Mouse (Mus musculus) spleen, adult 18-20 months (tissue): Measurements from ENCODE around the gene Grid1.

ENCODE experiments used
- DNase-seq, 2 experiments: peaks; one replicate each; pipeline ENCODE4 v3.0.0; 2022; ENCODE audit warnings: mixed read lengths in 2 of 2

Gene Grid1

GRCm38 (mm10) chr14:35231384-35231783 is 411.5 kb downstream of the Grid1 start:
- no peak for DNase-seq

GRCm38 (mm10) chr14:35242882-35243281 is 423.0 kb downstream of the Grid1 start:
- DNase-seq = no peak

- no peak for DNase-seq
Measured at GRCm38 (mm10) chr14:35244776-35245548, 425.1 kb downstream of the Grid1 start.

DNA sequence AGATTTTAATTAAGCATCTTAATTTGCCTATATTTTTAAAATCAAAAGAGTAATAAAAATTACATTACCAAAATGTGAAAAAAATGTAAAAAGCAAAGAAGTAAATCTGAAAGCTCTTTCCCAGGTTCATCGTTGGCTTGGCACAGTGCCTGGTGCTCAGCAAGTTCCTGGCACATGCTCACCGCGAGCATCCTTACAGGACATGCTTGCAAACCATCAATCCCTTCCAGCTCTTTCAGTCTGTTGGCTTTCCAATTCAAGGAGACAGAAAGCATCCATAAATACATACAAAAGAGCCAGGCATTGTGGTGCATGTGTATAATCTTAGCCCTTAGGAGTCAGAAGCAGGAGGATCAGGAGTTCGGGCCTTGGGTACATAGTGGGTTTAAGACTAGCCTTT is 430.5 kb downstream of the Grid1 start:
- DNase-seq = no peak

DNA sequence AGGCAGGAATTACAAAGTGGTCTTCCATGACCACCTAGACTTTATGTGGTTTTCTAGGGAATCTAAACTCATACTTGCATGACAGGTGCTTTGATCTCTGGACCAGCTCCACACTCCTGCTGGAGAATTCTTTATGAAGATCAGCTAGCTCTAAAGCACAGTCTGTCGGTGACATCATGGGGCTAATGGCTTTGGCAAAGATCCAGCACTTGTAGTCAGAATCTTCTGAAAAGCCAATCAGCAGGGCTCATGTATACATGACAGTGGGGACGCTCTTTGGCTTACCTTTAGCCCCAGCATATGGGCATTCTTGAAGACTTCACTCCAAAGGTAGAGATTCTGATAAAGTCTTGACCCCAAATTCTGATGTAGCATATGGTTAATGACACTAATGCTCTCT is 434.6 kb downstream of the Grid1 start:
- DNase-seq = no peak

DNA sequence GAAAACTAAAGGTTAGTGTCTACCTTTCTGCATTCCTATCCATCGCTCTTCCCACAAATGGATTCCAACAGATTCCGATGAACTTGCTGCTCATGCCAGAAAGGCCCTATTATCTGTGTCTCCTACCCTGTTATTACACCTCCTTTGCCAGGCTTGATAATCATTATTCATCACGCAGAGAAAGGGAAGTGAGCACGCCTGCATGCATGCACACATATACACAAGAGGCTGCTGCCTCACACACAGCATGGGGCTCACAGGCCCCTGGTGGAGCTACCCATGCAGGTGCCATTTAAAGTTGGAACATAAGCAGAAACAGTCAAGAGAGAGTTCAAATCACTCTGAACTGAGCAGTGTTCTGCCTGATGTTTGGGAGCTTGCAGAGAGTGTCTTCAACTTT is 450.4 kb downstream of the Grid1 start:
- DNase-seq = no peak

GRCm38 (mm10) chr14:35309201-35309600 is 489.3 kb downstream of the Grid1 start:
- DNase-seq = no peak

DNA sequence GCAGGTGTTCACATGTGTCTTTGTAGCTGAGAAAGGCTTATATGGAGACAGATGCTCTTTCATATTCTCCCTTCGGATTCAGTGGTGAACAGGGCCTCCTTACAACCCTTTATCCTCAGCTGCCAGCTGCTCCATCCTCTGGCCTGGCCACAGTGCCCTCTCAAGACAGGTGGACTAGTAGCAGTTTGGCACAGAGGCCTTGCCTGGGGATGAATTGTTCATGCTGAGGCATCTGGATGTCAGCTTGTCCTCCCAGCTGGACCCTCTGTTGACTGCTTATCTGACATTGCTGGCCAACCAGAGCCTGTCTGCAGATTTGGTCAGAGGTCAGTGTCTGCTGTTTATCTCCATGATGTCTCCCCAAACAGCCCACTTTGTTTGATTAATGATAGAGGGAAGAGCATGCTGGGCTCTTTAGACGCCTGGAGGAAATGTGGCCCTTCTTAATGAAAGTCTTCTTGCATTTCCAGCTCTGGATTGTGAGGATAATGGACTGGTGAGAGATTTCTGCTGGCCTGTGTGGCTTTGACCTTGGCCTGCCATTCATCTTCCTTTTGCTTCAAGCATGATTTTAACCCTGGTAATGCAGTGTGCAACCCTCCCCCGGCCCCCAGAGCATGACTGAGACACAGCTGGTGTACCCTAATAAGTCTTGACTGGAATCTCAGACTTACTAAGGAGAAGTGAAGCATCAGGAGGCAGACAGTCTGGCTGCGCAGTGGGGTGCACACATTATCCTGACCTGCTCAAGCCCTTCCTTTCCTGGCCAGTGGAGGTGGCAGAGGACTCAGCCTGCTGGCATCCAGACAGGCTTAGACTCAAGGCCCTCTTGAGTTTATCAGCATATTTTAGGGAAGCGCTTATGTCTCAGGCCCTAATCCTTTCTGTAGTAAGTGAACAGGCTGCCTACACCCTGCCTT is 493.7 kb downstream of the Grid1 start:
- no peak for DNase-seq

GRCm38 (mm10) chr14:35326306-35326705 is 506.4 kb downstream of the Grid1 start:
- DNase-seq = no peak

DNA sequence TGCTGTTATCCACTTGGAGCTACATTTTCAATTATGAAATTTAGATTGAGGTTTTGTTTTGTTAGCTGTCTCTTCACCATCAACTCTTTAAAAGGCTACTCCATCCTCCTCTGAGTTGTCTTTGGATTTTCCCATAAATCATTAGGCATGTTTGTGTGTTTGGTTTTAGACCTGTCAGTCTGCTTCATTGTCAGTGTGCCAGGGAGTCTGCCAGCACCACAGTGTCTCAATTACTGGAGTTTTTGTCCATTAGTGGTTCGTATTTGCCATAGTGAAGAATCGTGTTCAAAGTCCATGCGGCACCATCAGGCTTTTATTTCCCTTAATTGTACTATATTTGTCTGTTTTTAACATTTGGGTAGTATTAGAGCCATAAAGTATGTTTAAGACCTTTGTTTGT is 516.7 kb downstream of the Grid1 start:
- DNase-seq = no peak

DNA sequence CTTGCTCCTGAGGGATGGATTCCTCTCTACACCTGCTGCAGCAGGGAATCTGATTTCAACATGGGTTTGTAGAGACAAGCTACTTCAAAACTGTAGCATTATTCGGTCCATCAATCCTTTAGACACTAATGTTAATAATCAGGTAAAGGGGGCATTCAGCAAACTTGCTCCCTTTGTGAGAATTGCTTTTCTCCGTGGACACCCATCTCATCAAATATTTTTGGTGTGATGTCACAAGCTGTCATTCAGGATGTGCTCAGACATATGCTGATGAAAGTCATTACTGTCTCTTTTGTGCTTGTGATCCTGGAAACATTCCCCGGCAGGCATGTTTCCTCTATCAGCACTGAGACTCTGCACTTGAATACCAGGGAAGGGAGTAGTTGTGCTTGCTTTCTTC is 536.1 kb downstream of the Grid1 start:
- no peak for DNase-seq

DNA sequence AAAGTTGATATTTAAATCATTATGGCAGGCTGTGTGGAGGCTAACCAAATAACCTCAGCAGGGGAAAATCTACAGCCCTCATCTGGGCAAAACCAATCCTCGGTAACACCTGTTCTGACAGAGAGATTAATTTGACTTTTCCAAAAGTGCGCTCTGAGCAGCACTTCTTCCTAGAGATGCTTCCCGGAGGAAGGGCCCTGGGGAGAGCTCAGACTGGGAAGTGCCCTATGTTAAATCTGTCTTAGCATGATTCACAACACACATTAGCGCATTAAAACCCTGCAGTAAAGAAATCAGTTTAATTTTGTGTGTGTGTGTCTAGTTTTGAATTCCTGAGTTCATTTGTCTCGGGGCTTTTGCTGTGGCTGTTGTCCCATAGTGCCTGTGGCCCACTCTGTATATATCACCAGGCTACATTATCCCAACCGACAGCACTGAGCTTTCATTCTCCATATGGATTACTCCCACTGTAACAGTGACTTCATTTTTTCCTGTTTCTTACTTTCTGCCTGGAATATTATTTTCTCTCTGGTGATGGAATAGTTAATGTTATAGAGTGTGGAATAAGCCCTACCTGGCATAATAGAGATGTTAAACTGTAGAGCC is 536.7 kb downstream of the Grid1 start:
- DNase-seq = no peak

DNA sequence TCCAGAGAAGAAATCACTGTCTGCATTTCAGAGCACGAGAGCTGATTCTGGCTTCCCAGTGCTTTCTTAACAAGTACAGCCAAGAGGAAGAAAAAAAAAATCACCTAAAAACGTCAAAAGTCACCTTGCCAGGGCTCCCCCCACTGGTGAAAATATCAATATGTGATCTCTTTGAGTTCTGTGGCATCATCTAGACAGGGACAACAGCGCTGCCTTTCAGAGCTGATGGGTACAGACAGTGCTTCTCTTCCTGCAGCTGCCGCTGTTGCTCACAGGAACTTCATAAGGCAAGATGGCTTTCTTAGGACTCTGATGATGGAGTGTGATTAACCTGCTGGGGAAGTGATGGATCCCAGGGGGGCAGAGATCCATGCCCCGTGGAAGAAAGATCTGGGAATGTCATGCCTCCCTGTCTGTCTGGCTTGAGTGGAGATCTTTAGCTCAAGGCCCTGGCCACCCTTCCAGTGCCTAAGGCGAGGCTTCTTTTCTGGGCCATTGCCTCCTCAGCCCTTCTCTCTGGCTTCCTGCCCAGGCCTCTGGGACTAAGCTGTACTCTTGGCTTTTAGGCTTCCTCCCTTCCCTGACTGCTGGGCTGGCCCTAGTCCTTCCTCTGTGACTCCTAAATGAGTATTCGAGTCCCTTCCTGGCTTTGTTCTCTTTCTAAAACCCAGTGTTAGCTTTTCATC is 538.4 kb downstream of the Grid1 start:
- no peak for DNase-seq

GRCm38 (mm10) chr14:35365177-35365944 is 545.5 kb downstream of the Grid1 start:
- DNase-seq = no peak

GRCm38 (mm10) chr14:35374374-35374773 is 554.5 kb downstream of the Grid1 start:
- no peak for DNase-seq

DNA sequence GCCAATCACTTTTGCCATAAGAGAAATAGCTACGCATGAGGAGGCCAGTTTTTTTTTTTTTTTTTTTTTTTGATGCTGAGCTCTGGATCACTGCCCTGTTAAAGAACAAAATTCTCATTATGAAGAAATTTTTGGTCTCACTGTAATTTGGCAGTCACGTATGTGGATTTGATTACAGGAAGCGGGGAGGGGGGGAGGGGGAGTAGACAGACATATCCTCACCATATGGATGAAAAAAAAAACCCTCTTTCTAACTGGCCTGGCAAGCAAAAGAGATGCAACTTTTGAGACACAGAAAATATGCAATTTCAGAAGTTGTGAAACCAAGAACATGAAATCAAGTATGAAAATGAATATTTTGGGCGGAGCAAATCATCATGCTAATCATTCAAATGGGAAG is 573.7 kb downstream of the Grid1 start:
- no peak for DNase-seq

- no peak for DNase-seq
Measured at GRCm38 (mm10) chr14:35404249-35404908, 584.5 kb downstream of the Grid1 start.

DNA sequence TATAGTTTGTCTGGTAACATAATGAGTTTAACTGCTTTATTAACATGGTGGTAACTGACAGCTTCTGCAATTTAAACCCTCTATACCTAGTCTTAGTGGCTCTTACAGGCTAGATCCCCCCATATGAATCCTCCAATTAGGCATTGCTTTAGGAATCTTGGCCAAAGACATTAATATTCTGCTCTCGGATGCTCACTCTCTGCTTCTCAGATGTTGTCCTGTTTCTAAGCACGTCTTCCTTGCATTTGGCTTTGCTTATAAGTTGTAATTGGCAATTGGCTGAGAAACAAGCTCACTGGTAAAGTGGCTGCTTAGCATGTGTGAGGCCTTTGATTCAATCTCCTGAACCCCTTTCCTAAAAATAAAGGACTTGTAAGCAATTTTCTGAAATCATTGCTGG is 610.4 kb downstream of the Grid1 start:
- DNase-seq = no peak

- no peak for DNase-seq
Measured at GRCm38 (mm10) chr14:35453702-35454101, 633.8 kb downstream of the Grid1 start.

DNA sequence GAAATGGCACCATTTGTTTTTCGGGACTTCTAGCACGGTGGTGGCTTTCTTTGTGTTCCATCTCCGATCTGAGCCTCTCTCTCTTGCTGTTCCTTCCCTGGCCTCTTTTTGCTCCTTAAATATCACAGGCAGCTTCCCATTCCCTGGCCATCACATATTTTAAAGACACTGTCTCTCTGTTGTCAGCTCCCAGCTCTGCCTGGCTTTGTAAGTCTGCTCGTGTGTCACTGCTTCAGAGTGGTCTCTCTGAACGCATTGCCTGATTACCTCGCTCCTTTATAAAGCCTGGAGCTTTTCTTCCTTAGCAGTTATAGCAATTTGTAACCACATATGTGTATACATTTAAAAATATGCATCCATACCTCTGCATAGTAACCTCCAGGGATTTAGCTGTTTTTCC is 648.3 kb downstream of the Grid1 start:
- no peak for DNase-seq

DNA sequence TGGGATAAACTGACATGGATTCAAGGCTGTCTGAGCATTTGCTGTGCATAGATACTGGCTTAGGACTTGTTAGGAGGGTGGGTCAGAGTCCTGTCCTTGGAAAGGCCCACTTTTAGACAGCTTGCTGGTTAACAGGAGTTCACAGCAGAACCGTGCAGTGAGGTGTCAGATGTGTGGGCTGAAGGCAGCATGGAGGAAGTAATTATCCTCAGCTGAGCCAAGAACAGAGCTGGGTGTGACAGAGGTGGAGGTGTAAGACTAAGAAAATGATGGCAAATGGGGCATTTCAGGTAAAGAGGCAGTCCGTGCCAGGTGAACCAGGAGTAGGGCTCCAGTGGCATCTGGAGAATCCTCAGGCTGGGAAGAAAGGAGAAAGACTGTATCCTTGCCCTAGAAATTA is 666.1 kb downstream of the Grid1 start:
- no peak for DNase-seq

DNA sequence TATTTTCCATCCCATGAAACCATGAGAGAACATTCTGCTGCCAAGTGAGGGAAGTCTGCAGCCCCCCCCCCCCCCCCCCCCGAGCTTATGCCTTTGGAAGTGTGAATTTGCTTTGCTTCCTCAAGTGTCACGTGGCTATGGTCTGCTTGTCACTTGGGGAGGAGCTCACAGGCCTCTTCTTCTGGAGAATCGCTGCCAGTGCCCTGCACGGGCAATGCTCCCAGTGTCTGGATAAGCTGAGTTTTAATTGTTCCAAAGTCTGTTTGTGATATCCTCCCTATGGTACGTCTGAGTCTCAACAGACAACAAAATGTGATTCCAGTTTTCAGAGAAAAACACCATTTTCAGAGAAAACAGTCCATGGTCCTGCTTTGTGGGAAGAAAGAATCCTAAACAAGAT is 682.4 kb downstream of the Grid1 start:
- DNase-seq = no peak
